Mouse (Mus musculus): ENCODE data around the gene Sag. TPM values are rescaled to one million over a fixed set of nuclear protein-coding genes. Genes with fewer than 3 reads are reported as not detected.

Gene Sag
- total and polyA plus RNA-seq, 2 experiments from 2014 or later: 0.11 to 0.31 TPM

DNA sequence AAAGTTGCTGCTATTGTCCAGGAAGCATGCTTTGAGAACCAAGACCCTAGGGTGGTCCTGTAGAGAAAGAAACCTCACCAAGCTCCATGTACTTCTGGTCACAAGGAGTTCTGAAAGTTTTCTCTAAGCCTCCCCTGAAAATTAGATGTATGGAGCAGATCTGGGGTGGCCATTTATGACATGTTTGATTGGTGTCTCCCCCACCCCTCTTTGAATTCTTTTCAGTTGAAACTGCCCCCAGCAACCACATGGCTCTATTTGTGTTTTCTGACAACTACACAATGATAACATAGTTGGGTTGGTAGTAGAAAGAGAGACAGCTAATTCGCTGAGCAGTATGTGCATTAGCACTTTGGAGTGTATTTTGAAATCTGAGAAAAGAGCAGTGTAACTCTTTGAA, 52.0 kb downstream of the Sag start:
- Histone ChIP-seq H3K4me1 (ENCODE audit: control insufficient read depth, insufficient read depth) (peaks cover 42% of the 10 kb centered on the region), H3K36me3 (replicated peaks; ENCODE audit: control insufficient read depth, insufficient read depth, low read length) (no peaks in the 10 kb centered on the region), H3K9ac (replicated peaks; ENCODE audit: low read depth, low read length) (no peak overlapping the region), H3K4me3 (ENCODE audit: low read depth, low read length) (no peak overlapping the region), H3K9me3 (replicated peaks; ENCODE audit: control insufficient read depth, low read length) (no peaks in the 10 kb centered on the region), H3K27me3 (ENCODE audit: control insufficient read depth, insufficient read depth, low read length) (no peaks in the 10 kb centered on the region), H3K27ac (ENCODE audit: low read depth) (no peak overlapping the region), H3K4me2 (ENCODE audit: low read depth, low read length) (peak overlapping the region; percentile 90; the same call in 1 of the 2 replicates)
- no peak for ATAC-seq (ENCODE audit: insufficient read depth, low read depth)
- 82% methylated on average over 1 of the region's 1 CpGs for WGBS
- TF ChIP-seq CTCF (IDR thresholded peaks at IDR 0.05; ENCODE audit: low read depth) (no peak), EP300 (IDR thresholded peaks at IDR 0.05; ENCODE audit: low read depth) (no peak)
- DNase-seq (ENCODE audit: low spot score): no peak

DNA sequence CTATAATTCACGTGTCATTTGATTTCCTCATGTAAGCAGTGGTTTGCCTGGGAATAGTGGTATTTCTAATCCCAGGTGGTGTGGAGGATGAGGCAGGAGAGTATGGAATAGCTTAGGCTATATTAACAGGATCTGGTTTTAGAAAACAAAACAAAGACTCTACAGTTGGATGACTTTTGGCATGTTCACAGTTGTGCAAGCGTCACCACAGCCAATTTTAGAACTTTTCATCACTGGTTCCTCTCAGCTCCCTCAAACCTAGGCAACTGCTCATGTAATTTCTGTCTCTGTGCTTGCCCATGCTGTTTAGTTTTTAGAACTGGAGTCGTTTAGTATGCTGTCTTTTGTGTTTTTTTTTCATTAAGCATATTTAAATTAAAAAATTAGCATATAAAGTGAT, 53.3 kb downstream of the Sag start:
- H3K36me3 ChIP-seq (replicated peaks; ENCODE audit: control insufficient read depth, insufficient read depth, low read length): no peaks in the 10 kb centered on the region
- 34% methylated on average over 3 of the region's 3 CpGs for WGBS
- no peak overlapping the region for H3K4me2 ChIP-seq (ENCODE audit: low read depth, low read length)
- H3K9ac ChIP-seq (replicated peaks; ENCODE audit: low read depth, low read length): no peak overlapping the region
- H3K4me1 ChIP-seq (ENCODE audit: control insufficient read depth, insufficient read depth): peaks cover 42% of the 10 kb centered on the region
- no peak for TF ChIP-seq EP300 (IDR thresholded peaks at IDR 0.05; ENCODE audit: low read depth)
- no peak for TF ChIP-seq CTCF (IDR thresholded peaks at IDR 0.05; ENCODE audit: low read depth)
- H3K27ac ChIP-seq (ENCODE audit: low read depth): peak overlapping the region; percentile 46; the same call in 1 of the 2 replicates
- no peaks in the 10 kb centered on the region for H3K9me3 ChIP-seq (replicated peaks; ENCODE audit: control insufficient read depth, low read length)
- no peak overlapping the region for H3K4me3 ChIP-seq (ENCODE audit: low read depth, low read length)
- H3K27me3 ChIP-seq (ENCODE audit: control insufficient read depth, insufficient read depth, low read length): no peaks in the 10 kb centered on the region
- no peak for ATAC-seq (ENCODE audit: insufficient read depth, low read depth)
- DNase-seq (ENCODE audit: low spot score): peak; percentile 58

DNA sequence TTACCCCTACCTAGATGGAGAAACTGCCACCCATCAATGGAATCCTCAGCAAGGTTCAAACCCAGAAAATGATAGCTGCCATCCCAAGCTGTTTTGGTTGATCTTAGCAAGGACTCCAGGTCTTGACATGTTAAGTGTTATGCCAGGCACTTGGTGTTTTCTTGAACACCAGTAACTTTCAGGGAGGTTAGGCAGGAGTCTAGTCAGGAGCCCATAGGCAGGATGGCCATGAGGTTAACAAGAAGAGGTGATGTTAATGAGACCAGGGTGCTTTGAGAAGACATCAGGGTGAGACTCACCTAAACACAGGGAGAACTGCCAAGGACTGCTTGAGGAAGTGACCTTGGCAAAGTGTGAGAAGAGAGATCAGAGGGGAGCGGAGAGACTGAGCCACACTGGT, 54.6 kb downstream of the Sag start:
- TF ChIP-seq CTCF (IDR thresholded peaks at IDR 0.05; ENCODE audit: low read depth) (no peak), EP300 (IDR thresholded peaks at IDR 0.05; ENCODE audit: low read depth) (no peak)
- Histone ChIP-seq H3K27ac (ENCODE audit: low read depth) (no peak overlapping the region), H3K27me3 (ENCODE audit: control insufficient read depth, insufficient read depth, low read length) (no peaks in the 10 kb centered on the region), H3K4me2 (ENCODE audit: low read depth, low read length) (no peak overlapping the region), H3K4me1 (ENCODE audit: control insufficient read depth, insufficient read depth) (peaks cover 33% of the 10 kb centered on the region), H3K36me3 (replicated peaks; ENCODE audit: control insufficient read depth, insufficient read depth, low read length) (no peaks in the 10 kb centered on the region), H3K9ac (replicated peaks; ENCODE audit: low read depth, low read length) (no peak overlapping the region), H3K9me3 (replicated peaks; ENCODE audit: control insufficient read depth, low read length) (no peaks in the 10 kb centered on the region), H3K4me3 (ENCODE audit: low read depth, low read length) (no peak overlapping the region)
- WGBS: 30% methylated on average over 1 of the region's 1 CpGs
- DNase-seq (ENCODE audit: low spot score) (no peak), ATAC-seq (ENCODE audit: insufficient read depth, low read depth) (no peak)

DNA sequence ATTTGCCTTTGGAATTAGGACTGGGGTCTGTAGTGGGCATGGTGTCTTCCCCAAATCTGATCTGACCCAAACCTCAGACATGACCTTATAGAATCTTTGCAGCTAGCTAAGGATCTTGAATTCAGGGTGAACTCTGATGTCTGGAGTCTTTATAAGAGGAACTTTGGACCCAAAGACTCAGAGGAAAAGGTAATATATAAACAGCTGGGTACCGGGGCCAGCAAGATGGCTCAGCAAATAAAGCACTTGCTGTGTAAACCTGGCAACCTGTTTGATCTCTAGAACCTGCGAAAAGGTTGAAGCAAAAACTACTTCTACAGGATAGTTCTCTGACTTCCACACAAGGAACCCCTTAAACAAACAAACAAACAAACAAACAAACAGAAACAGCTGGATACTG, 55.0 kb downstream of the Sag start:
- DNase-seq (ENCODE audit: low spot score) (no peak), ATAC-seq (ENCODE audit: insufficient read depth, low read depth) (no peak)
- no peak overlapping the region for H3K27ac ChIP-seq (ENCODE audit: low read depth)
- H3K9ac ChIP-seq (replicated peaks; ENCODE audit: low read depth, low read length): no peak overlapping the region
- H3K27me3 ChIP-seq (ENCODE audit: control insufficient read depth, insufficient read depth, low read length): no peaks in the 10 kb centered on the region
- H3K4me1 ChIP-seq (ENCODE audit: control insufficient read depth, insufficient read depth): peaks cover 33% of the 10 kb centered on the region
- 88% methylated on average over 2 of the region's 2 CpGs for WGBS
- H3K9me3 ChIP-seq (replicated peaks; ENCODE audit: control insufficient read depth, low read length): no peaks in the 10 kb centered on the region
- TF ChIP-seq EP300 (IDR thresholded peaks at IDR 0.05; ENCODE audit: low read depth): no peak
- TF ChIP-seq CTCF (IDR thresholded peaks at IDR 0.05; ENCODE audit: low read depth): no peak
- H3K4me2 ChIP-seq (ENCODE audit: low read depth, low read length): no peak overlapping the region
- H3K4me3 ChIP-seq (ENCODE audit: low read depth, low read length): no peak overlapping the region
- no peaks in the 10 kb centered on the region for H3K36me3 ChIP-seq (replicated peaks; ENCODE audit: control insufficient read depth, insufficient read depth, low read length)

DNA sequence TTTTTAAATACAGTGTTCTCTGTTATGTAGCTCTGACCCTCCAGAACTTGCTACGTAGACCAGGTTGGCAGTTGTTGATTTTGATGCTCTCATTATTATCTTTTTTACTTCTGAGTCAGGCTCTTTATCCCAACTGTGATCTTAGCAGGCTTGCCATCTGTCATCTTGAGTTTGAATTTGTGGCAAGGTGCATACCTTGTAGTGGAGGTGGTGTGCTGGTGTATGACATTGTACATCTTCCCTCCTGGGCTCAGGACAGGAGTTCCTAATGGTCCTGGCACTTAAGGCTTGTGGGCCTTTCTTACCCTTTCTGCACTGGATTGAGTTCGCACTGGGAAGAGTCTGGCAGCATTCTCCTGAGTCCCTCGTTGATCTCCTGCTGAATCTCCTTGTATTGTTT, 60.1 kb downstream of the Sag start:
- DNase-seq (ENCODE audit: low spot score) (no peak), ATAC-seq (ENCODE audit: insufficient read depth, low read depth) (no peak)
- no peaks in the 10 kb centered on the region for H3K36me3 ChIP-seq (replicated peaks; ENCODE audit: control insufficient read depth, insufficient read depth, low read length)
- no peak for TF ChIP-seq CTCF (IDR thresholded peaks at IDR 0.05; ENCODE audit: low read depth)
- TF ChIP-seq EP300 (IDR thresholded peaks at IDR 0.05; ENCODE audit: low read depth): no peak
- H3K4me2 ChIP-seq (ENCODE audit: low read depth, low read length): no peak overlapping the region
- no peaks in the 10 kb centered on the region for H3K27me3 ChIP-seq (ENCODE audit: control insufficient read depth, insufficient read depth, low read length)
- peaks cover 11% of the 10 kb centered on the region for H3K4me1 ChIP-seq (ENCODE audit: control insufficient read depth, insufficient read depth)
- no peak overlapping the region for H3K9ac ChIP-seq (replicated peaks; ENCODE audit: low read depth, low read length)
- H3K27ac ChIP-seq (ENCODE audit: low read depth): no peak overlapping the region
- no peak overlapping the region for H3K4me3 ChIP-seq (ENCODE audit: low read depth, low read length)
- WGBS: 67% methylated on average over 3 of the region's 3 CpGs
- H3K9me3 ChIP-seq (replicated peaks; ENCODE audit: control insufficient read depth, low read length): no peaks in the 10 kb centered on the region

DNA sequence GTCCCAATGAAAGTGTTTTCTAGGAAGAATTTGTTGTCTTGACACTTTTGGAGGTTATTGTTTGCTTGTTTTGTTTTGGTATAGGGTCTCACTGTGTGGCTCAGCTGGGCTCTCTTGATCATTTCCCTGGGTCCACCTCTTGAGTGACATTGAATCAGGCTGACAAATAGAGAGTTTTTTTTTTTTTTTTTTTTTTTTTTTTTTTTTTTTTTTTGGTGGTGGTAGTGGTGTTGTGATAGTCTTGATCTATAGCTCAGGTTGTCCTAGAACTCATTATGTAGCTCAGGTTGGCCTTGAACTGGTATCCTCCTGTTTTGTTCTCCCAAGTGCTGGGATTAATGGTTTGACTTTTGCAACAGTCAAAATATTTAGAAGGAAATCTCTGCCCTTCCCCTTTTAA, 61.4 kb downstream of the Sag start:
- Histone ChIP-seq H3K9me3 (replicated peaks; ENCODE audit: control insufficient read depth, low read length) (no peaks in the 10 kb centered on the region), H3K36me3 (replicated peaks; ENCODE audit: control insufficient read depth, insufficient read depth, low read length) (no peaks in the 10 kb centered on the region), H3K27me3 (ENCODE audit: control insufficient read depth, insufficient read depth, low read length) (no peaks in the 10 kb centered on the region), H3K4me2 (ENCODE audit: low read depth, low read length) (no peak overlapping the region), H3K9ac (replicated peaks; ENCODE audit: low read depth, low read length) (no peak overlapping the region), H3K4me1 (ENCODE audit: control insufficient read depth, insufficient read depth) (peaks cover 11% of the 10 kb centered on the region), H3K4me3 (ENCODE audit: low read depth, low read length) (no peak overlapping the region), H3K27ac (ENCODE audit: low read depth) (no peak overlapping the region)
- DNase-seq (ENCODE audit: low spot score): no peak
- no peak for ATAC-seq (ENCODE audit: insufficient read depth, low read depth)
- TF ChIP-seq CTCF (IDR thresholded peaks at IDR 0.05; ENCODE audit: low read depth) (no peak), EP300 (IDR thresholded peaks at IDR 0.05; ENCODE audit: low read depth) (no peak)
